Mouse (Mus musculus): ENCODE data around the gene Dctpp1.
A peak's percentile ranks its signal among the peaks of the same experiment; 100 is the strongest.

Gene Dctpp1

GRCm38 (mm10) chr7:127231376-127231775, 29.1 kb downstream of the Dctpp1 start:
- no peak for DNase-seq (ENCODE audit: low spot score)

- DNase-seq (ENCODE audit: low spot score): peak; percentile 79
These were observed 31.8 kb downstream of the Dctpp1 start for GRCm38 (mm10) chr7:127228615-127229303.

- DNase-seq (ENCODE audit: low spot score): no peak
These were observed 35.1 kb downstream of the Dctpp1 start for GRCm38 (mm10) chr7:127225147-127225995.

DNA sequence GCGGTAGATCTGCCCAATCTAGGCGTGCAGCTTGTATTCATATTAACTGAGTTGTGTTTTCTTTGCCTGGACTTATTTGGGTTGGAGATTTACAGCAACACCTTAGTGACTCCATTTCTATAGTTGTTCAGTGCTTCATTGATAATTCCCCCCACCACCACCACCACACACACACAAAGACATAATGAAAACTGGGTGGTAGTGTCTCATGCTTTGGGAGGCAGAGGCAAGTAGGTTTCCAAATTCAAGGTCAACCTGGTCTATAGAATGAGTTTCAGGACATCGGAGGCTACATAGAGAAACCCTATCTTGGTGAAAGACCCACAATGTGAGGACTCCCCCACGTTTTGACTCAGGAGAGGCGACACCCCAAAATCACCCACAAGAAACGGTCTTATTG, 35.9 kb downstream of the Dctpp1 start:
- no peak for DNase-seq (ENCODE audit: low spot score)

DNA sequence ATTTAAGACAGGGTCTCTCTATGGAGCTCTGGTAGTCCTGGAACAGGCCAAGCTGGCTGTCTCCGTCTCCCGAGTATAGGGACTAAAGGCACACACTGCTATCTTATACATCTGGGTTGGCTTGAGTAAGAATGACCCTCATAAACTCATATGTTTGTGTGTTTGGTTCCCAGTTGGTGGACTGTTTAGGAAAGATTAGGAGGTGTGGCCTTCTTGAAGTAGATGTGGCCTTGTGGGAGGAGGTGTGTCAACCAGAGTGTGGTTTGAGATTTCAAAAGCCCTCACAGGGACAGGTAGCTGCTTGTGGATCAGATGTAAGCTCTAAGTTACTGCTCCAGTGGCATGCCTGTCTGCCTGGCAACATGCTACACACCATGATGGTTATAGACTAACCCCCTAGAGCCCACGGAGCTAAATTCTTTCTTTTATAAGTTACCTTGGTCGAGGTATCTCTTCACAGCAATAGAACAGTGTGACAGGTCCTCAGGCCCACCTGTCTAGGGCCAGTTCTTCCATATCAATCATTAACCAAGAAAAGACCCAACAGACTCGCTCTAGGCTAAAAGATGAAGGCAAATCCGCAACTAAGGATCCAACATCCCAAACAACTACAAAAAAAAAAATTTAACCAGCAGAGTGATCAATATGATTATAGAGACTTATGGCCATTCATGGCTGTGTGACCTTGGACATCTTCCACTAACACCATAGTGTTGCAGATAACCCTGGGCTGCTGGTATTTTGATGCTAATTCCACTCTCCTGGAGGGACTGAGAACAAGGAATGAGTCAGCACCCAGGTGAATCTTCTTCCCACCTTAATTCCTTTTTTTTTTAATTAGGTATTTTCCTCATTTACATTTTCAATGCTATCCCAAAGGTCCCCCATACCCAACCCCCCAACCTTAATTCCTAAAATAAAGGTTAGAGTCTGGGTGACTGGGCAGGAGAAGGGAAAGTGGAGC, 36.7 kb downstream of the Dctpp1 start:
- no peak for DNase-seq (ENCODE audit: low spot score)

DNA sequence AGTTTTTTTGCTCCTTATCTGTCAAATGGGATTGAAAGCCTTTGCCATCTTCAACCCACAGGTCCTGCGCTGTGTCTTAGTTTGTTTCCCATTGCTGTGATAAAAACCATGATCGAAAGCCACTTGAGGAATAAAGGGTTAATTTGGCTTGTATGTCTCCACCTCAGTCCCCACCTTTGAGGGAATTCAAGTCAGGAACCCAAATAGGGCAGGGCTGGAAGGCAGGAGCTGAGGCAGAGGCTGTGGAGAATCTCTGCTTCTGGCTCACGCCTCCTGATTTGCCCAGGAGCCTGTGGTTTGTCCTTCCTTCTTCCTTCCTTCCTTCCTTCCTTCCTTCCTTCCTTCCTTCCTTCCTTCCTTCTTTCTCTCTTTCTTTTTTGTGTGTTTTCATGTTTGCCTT, 37.4 kb downstream of the Dctpp1 start:
- no peak for DNase-seq (ENCODE audit: low spot score)

GRCm38 (mm10) chr7:127220440-127220839, 40.1 kb downstream of the Dctpp1 start:
- DNase-seq (ENCODE audit: low spot score): no peak

DNA sequence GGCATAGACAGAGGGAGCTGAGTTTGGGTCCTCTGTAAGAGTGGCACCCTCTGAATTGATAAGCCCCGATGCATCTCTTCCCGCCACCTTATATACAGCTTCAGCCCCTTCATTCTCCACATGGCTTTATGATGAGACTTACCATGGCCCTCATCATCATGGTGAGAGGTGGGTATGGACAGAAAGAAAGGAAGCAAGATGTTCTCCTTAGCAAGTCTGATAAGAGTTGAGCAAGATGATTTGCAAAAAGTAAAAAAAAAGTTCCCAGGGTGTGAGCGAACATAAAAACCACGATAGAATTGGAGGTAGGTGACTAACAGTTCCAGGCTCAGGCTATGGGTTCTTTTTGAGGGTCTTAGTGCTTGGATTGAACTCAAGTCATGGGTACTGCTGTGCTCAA, 41.8 kb downstream of the Dctpp1 start:
- no peak for DNase-seq (ENCODE audit: low spot score)

- no peak for DNase-seq (ENCODE audit: low spot score)
These were observed 42.4 kb downstream of the Dctpp1 start for GRCm38 (mm10) chr7:127217901-127218642.

GRCm38 (mm10) chr7:127217475-127217874, 43.0 kb downstream of the Dctpp1 start:
- no peak for DNase-seq (ENCODE audit: low spot score)

DNA sequence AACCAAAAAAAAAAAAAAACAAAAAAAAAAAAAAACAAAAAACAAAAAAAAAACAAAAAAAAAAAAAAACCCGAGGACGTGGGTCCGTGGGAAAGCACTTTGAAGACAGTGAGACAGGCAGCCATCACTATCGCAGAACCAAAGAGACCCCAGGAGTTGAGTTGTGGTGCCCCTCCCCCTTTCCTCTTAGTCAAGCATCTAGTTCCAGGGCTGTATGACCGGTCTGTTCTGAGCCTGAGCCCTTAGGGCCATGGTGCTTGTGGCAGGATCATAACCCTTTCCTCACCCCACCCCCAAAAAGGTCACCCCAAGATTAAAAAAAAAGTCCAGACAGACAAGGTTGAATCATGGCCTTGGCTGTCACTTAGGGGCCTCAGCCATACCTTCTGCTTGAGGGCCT, 44.2 kb downstream of the Dctpp1 start:
- no peak for DNase-seq (ENCODE audit: low spot score)

- peak; percentile 48 for DNase-seq (ENCODE audit: low spot score)
These were observed 45.3 kb downstream of the Dctpp1 start for GRCm38 (mm10) chr7:127214981-127215871.

GRCm38 (mm10) chr7:127214521-127214920, 46.0 kb downstream of the Dctpp1 start:
- DNase-seq (ENCODE audit: low spot score): no peak

GRCm38 (mm10) chr7:127213930-127214329, 46.6 kb downstream of the Dctpp1 start:
- DNase-seq (ENCODE audit: low spot score): no peak

GRCm38 (mm10) chr7:127213485-127213884, 47.0 kb downstream of the Dctpp1 start:
- no peak for DNase-seq (ENCODE audit: low spot score)

- DNase-seq (ENCODE audit: low spot score): no peak
These were observed 47.9 kb downstream of the Dctpp1 start for GRCm38 (mm10) chr7:127212432-127213250.

- no peak for DNase-seq (ENCODE audit: low spot score)
These were observed 49.3 kb downstream of the Dctpp1 start for GRCm38 (mm10) chr7:127211014-127211745.

DNA sequence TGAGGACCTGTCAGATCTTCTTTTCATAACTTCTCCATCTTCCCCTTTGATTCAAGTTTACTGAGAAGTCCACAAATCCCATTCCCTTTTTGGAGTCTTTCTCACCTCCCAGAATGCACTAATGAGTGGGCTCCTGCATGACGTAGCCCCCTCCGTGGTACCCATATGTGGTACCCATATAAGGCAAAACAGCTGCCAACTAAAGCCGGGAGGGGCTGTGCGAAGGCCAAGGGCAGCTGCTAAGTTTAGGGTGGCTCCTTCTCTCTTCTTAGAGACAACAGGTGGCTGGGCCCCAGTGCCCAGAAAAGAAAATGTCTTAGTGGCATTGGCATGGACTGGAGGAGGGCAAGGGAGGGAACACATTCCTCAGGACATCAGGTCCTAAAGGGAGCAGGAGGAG, 50.2 kb downstream of the Dctpp1 start:
- DNase-seq (ENCODE audit: low spot score): no peak

- DNase-seq (ENCODE audit: low spot score): no peak
These were observed 50.7 kb downstream of the Dctpp1 start for GRCm38 (mm10) chr7:127209851-127210250.

Measured in urinary bladder, postnatal 25 days (tissue).